Mouse (Mus musculus) limb, embryonic 10.5 days (tissue): Measurements from ENCODE around the gene Arhgap17. TPM values are rescaled to one million over a fixed set of nuclear protein-coding genes. Genes with fewer than 3 reads are reported as not detected.

Experiments used
- DNase-seq: peaks from one replicate; pipeline ENCODE4 v3.0.0-alpha.2; 2017; ENCODE audit warnings: low spot score
- H3K27ac ChIP-seq: fragments of 300-500 bp; sonication (generic); 2 replicates; pipeline ENCODE4 v1.5.1; 2016; ENCODE audit warnings: mild to moderate bottlenecking
- H3K27me3 ChIP-seq: fragments of 300-500 bp; sonication (generic); 2 replicates; pipeline ENCODE4 v1.6.1; 2016; ENCODE audit warnings: low read depth, mild to moderate bottlenecking; ENCODE audit not compliant: poor library complexity, severe bottlenecking
- H3K36me3 ChIP-seq: fragments of 300-500 bp; sonication (generic); 2 replicates; pipeline ENCODE4 v1.6.1; 2016; ENCODE audit warnings: mild to moderate bottlenecking, moderate library complexity
- H3K4me1 ChIP-seq: fragments of 300-500 bp; sonication (generic); 2 replicates; pipeline ENCODE4 v1.6.1; 2016
- H3K4me3 ChIP-seq: fragments of 300-500 bp; sonication (generic); 2 replicates; pipeline ENCODE4 v1.5.1; 2016; ENCODE audit warnings: mild to moderate bottlenecking, moderate library complexity
- H3K9me3 ChIP-seq: fragments of 300-500 bp; sonication (generic); replicated peaks from 2 replicates; pipeline ENCODE4 v1.6.1; 2016; ENCODE audit warnings: mild to moderate bottlenecking
- WGBS: fragments of 180-500 bp; shearing (Covaris S2); methylation state at CpG from one replicate; pipeline ENCODE4 v1.1.7; 2016; 5-methylcytosine and 5-hydroxymethylcytosine counted together
- polyA plus RNA-seq: library from polyadenylated mRNA; unstranded; fragments of >200 nt; fragmentation: Nextera tagmentation; extraction: Ambion mirVana; gene quantifications from 2 replicates; pipeline ENCODE4 v1.2.1, GENCODE M21; 2016

Gene Arhgap17
- polyA plus RNA-seq, 1 experiment from 2014 or later: 31.5 TPM

- Histone ChIP-seq H3K4me1 (no peaks in the 10 kb centered on the region), H3K27ac (no peak overlapping the region), H3K4me3 (no peak overlapping the region), H3K9me3 (no peaks in the 10 kb centered on the region), H3K36me3 (peaks cover 95% of the 10 kb centered on the region), H3K27me3 (no peaks in the 10 kb centered on the region)
- DNase-seq: no peak
- 89% methylated on average over 4 of the region's 4 CpGs for WGBS
Measured at GRCm38 (mm10) chr7:123289176-123289575, 80.5 kb downstream of the Arhgap17 start.

DNA sequence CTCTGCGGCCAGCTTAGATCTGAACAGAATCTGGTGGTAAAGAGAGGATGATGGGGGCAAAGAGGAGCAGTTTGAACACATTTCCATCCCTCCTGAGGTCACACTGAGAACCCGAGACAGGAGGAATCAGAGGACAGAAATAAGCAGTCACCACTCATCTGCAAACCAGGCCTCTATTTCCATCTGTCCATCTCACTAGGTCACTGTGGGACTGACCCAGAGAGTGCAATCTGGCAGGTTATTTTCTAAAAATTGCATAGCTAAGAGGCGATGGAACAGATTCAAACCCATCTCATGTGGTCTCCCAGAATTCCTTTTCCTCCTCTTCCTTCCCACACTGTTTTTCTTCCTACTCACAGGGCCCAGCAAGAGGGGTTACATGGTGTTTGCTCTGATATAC lies 81.8 kb downstream of the Arhgap17 start:
- H3K9me3 ChIP-seq: no peaks in the 10 kb centered on the region
- H3K36me3 ChIP-seq: peaks cover 93% of the 10 kb centered on the region
- no peak overlapping the region for H3K4me3 ChIP-seq
- H3K27me3 ChIP-seq: no peaks in the 10 kb centered on the region
- H3K27ac ChIP-seq: no peak overlapping the region
- no peak for DNase-seq
- H3K4me1 ChIP-seq: no peaks in the 10 kb centered on the region
- WGBS: 92% methylated on average over 3 of the region's 3 CpGs

GRCm38 (mm10) chr7:123285896-123286295 lies 83.8 kb downstream of the Arhgap17 start:
- Histone ChIP-seq H3K36me3 (peaks cover 84% of the 10 kb centered on the region), H3K27me3 (no peaks in the 10 kb centered on the region), H3K4me3 (no peak overlapping the region), H3K4me1 (no peaks in the 10 kb centered on the region), H3K9me3 (no peaks in the 10 kb centered on the region), H3K27ac (no peak overlapping the region)
- no peak for DNase-seq
- WGBS: 95% methylated on average over 5 of the region's 5 CpGs

DNA sequence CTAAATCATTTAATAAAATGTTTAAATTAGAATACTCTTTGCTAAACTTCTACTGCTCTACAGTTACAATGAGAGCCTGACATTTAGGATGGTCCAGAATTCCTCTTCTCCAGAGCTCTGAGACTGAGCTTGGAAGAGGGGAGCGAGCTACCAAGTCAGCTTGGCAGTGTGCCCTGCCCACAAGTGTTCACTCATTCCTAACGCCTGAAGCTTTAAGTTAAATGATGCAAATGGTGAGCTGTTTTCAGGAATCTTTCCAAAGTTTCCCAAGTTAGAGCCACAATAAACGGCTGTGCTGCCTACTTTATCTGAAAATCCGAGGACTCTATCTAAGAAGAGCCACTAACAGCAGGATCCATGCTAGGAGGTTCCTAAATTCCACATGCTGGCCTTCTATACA lies 85.9 kb downstream of the Arhgap17 start:
- no peaks in the 10 kb centered on the region for H3K9me3 ChIP-seq
- WGBS: 89% methylated on average over 4 of the region's 4 CpGs
- H3K27me3 ChIP-seq: no peaks in the 10 kb centered on the region
- no peak overlapping the region for H3K27ac ChIP-seq
- H3K4me1 ChIP-seq: no peaks in the 10 kb centered on the region
- peaks cover 85% of the 10 kb centered on the region for H3K36me3 ChIP-seq
- no peak overlapping the region for H3K4me3 ChIP-seq
- no peak for DNase-seq

DNA sequence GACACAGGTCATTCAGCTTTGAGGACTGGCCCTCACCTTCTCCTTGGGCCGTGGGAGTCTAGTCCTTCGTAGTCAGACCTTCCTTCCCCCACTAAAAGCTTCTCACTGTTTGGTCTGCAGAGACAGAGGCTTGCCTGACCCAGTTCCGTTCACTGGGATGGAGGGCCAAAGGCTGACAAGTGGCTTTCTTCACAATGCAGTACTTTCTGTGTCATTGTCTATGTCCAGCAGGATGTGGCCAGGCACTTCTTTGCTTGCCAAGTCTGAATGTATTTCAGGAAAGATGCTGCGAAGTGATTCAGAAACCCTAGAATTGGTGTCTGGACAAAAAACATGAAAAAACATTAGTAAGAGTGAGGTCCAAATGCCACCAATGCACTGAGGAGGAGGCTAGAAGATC lies 89.9 kb downstream of the Arhgap17 start:
- Histone ChIP-seq H3K9me3 (no peaks in the 10 kb centered on the region), H3K4me3 (no peak overlapping the region), H3K27me3 (no peaks in the 10 kb centered on the region), H3K4me1 (no peaks in the 10 kb centered on the region), H3K36me3 (peaks cover 65% of the 10 kb centered on the region), H3K27ac (no peak overlapping the region)
- no peak for DNase-seq
- 94% methylated on average over 4 of the region's 4 CpGs for WGBS

DNA sequence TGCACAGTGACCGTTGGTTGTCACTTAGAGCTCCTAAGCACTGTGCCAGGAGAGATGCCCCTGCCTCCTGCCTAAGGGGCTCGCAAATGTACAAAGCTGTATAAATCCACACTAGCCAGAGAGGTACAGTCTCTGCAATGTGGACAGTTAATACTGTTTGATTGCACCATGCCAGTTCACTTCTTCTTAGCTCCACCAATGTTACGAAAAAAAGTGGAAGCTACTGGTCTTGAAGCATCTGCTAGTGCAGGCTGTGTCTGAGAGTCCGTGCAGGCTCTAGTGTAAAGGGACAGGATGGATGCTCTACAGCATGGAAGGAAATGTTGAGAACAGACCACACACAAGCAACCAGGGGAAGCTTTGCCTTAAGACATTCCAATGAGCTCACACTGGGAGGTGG lies 93.1 kb downstream of the Arhgap17 start:
- WGBS: 87% methylated on average over 4 of the region's 4 CpGs
- H3K4me3 ChIP-seq: no peak overlapping the region

DNA sequence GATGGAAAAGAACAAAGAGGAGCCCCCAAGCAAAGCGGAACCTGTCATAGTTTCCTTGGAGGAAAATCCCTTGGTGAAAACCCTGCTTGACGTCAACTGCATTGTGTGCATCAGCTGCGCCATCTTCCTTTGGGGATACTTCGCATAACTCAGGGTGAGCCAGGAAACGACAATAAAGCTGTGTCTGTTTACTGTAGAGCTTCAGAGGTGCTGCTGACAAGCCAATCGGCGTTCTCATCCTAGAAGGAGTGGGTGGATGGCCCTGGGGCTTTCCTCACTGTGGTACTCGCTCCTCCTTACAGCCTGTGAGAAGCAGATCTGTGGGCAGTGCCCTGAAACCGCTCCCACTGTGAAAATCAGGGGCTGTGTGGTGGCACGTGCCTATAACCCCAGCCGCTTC lies 96.7 kb downstream of the Arhgap17 start:
- H3K9me3 ChIP-seq: no peaks in the 10 kb centered on the region
- 75% methylated on average over 11 of the region's 11 CpGs for WGBS
- H3K4me3 ChIP-seq: no peak overlapping the region
- no peaks in the 10 kb centered on the region for H3K27me3 ChIP-seq
- peaks cover 11% of the 10 kb centered on the region for H3K36me3 ChIP-seq
- H3K27ac ChIP-seq: no peak overlapping the region
- H3K4me1 ChIP-seq: no peaks in the 10 kb centered on the region
- DNase-seq: no peak

More for the DNA sequence above, 93.1 kb downstream of the Arhgap17 start:
- Histone ChIP-seq H3K27me3 (no peaks in the 10 kb centered on the region), H3K9me3 (no peaks in the 10 kb centered on the region), H3K27ac (no peak overlapping the region), H3K4me1 (no peaks in the 10 kb centered on the region), H3K36me3 (peaks cover 44% of the 10 kb centered on the region)
- DNase-seq: no peak

DNA sequence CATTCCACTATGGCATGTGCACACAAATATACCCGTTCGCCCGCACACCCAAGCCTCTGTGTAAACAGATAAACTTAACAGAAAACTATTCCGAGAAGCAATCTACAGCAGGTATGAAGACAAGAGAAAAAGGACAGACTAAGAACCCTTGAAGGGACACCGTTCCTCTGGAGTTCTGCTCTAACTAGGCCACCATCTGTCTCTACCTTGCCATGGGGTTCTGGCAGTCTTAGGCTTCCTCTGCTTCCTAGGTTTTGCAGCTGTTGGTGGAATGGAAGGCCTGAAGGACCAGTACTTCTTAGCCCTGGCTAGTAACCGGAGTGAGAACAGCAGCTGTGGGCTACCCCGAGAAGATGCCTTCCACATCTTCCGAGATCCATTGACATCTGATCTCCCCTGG lies 111.6 kb downstream of the Arhgap17 start:
- Histone ChIP-seq H3K4me3 (no peak overlapping the region), H3K36me3 (no peaks in the 10 kb centered on the region), H3K4me1 (no peaks in the 10 kb centered on the region), H3K9me3 (no peaks in the 10 kb centered on the region), H3K27me3 (no peaks in the 10 kb centered on the region), H3K27ac (no peak overlapping the region)
- no peak for DNase-seq
- WGBS: 92% methylated on average over 8 of the region's 8 CpGs

DNA sequence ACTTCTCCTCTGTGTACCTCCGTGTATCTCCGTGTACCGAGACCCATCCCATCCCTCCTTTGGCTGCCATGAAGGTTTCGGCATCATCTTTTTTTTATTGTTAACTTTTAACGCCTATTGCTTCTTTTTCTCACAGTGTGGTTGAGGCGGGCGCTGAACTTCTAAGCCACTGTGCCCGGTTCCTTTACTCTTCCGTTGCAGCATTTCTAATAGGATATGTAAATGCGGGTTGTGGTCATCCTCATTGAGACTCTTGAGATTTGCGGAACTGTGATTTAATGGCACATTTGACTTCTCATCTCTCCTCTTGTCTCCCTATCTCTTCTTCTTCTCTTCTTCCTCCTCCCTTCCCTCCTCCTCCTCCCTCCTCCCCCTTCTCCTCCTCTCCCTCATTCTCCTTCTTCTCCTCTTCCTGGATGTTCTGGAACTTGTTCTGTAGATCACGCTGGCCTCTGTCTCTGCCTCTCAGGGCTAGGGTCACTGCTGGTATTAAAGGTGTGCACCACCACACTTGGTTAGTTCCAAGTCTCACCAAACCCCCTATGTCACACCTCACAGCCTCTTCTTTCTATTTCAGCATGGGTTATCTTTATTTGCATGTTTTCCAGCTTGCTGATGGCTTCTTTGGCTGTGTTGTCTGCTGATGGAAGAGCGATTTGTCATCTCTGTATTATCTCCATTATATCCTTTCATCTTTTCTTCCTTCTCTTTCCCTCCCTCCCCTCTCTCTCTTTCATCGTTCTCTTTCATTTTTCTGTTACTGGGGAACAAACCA lies 115.3 kb downstream of the Arhgap17 start:
- Histone ChIP-seq H3K36me3 (no peaks in the 10 kb centered on the region), H3K27me3 (no peaks in the 10 kb centered on the region), H3K4me1 (no peaks in the 10 kb centered on the region), H3K9me3 (no peaks in the 10 kb centered on the region), H3K27ac (no peak overlapping the region), H3K4me3 (no peak overlapping the region)
- no peak for DNase-seq
- WGBS: 90% methylated on average over 14 of the region's 14 CpGs

GRCm38 (mm10) chr7:123253396-123253795 lies 116.3 kb downstream of the Arhgap17 start:
- WGBS: 88% methylated on average over 7 of the region's 7 CpGs
- no peaks in the 10 kb centered on the region for H3K9me3 ChIP-seq
- no peaks in the 10 kb centered on the region for H3K4me1 ChIP-seq
- H3K27ac ChIP-seq: no peak overlapping the region
- H3K27me3 ChIP-seq: no peaks in the 10 kb centered on the region
- no peaks in the 10 kb centered on the region for H3K36me3 ChIP-seq
- no peak overlapping the region for H3K4me3 ChIP-seq
- no peak for DNase-seq

DNA sequence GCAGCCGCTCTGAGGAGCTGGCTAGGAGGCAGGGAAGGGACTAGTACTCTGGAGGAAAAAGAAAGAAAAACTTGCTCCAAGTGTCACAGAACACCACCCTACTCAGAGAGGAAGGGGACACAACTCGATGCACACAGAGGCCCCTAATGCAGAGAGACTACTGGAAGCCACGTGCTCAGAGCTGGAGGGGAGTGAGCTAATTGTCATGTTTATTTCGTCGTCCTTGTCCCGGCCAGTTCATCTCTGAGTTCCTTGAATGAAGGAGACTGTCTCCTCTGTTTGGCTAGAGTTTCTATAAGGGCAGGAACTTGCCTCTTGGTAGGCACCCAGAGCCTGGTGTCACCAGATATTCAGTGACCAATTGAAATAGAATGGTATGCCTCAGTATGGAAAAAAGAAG lies 118.4 kb downstream of the Arhgap17 start:
- WGBS: 65% methylated on average over 6 of the region's 6 CpGs
- no peaks in the 10 kb centered on the region for H3K36me3 ChIP-seq

GRCm38 (mm10) chr7:123248166-123248565 lies 121.5 kb downstream of the Arhgap17 start:
- Histone ChIP-seq H3K9me3 (no peaks in the 10 kb centered on the region), H3K4me3 (no peak overlapping the region), H3K27ac (no peak overlapping the region), H3K36me3 (no peaks in the 10 kb centered on the region), H3K4me1 (no peaks in the 10 kb centered on the region), H3K27me3 (no peaks in the 10 kb centered on the region)
- no peak for DNase-seq
- WGBS: 50% methylated on average over 2 of the region's 2 CpGs

More for the DNA sequence above, 118.4 kb downstream of the Arhgap17 start:
- Histone ChIP-seq H3K9me3 (no peaks in the 10 kb centered on the region), H3K27ac (no peak overlapping the region), H3K27me3 (no peaks in the 10 kb centered on the region), H3K4me1 (no peaks in the 10 kb centered on the region), H3K4me3 (no peak overlapping the region)
- DNase-seq: no peak

DNA sequence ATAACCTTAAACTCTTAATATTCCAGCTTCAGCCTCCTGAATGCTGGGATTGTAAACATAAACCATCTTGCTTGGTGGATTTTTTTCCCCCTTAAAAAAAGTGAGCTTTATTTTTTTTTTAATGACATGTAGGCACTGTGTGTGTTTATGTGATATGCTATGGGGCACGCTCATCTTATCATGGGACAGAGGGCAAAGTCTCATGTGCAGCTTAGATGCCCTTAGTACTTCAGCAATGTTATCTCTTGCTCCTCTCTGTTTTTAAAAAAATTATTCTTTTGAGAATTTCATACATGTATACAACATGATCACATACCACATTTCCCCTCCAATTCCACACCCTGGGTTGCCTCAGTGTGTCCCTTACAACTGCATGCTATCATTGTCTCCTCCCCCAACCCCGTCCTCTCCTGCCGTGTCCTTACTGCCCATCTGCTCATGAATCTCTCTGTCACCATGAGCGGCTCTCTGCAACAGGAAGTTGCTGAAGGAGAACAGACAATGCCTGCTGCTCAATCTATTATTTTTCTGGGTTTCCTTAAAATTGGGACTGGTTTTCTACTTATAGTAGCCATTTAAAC lies 123.1 kb downstream of the Arhgap17 start:
- H3K36me3 ChIP-seq: no peaks in the 10 kb centered on the region
- no peak overlapping the region for H3K4me3 ChIP-seq
- no peaks in the 10 kb centered on the region for H3K27me3 ChIP-seq
- H3K9me3 ChIP-seq: no peaks in the 10 kb centered on the region
- DNase-seq: no peak
- WGBS: 67% methylated on average over 4 of the region's 4 CpGs
- no peaks in the 10 kb centered on the region for H3K4me1 ChIP-seq
- H3K27ac ChIP-seq: no peak overlapping the region
